Mouse (Mus musculus): Measurements from ENCODE around the gene Tjp3. TPM values are rescaled to one million over a fixed set of nuclear protein-coding genes. Genes with fewer than 3 reads are reported as not detected.

The Tjp3 gene
- polyA plus RNA-seq, 1 experiment from 2014 or later, result 4.7 TPM

- Histone ChIP-seq H3K36me3 (ENCODE audit: control insufficient read depth, insufficient read depth) (no peaks in the 10 kb centered on the region), H3K4me3 (ENCODE audit: low read length) (peak overlapping the region; percentile 91), H3K4me1 (ENCODE audit: control insufficient read depth, insufficient read depth, low read length) (peaks cover 48% of the 10 kb centered on the region), H3K9ac (ENCODE audit: low read length) (peak overlapping the region; percentile 87), H3K9me3 (replicated peaks; ENCODE audit: control insufficient read depth, low read length) (no peaks in the 10 kb centered on the region), H3K4me2 (ENCODE audit: low read depth, low read length) (peak overlapping the region; percentile 97), H3K27ac (ENCODE audit: low read length) (peak overlapping the region; percentile 80), H3K27me3 (ENCODE audit: control insufficient read depth, insufficient read depth, low read length) (peaks cover 7% of the 10 kb centered on the region)
- no peak for ATAC-seq (replicated peaks; ENCODE audit: extremely low read depth, insufficient read depth, low FRiP score)
- 3% methylated on average over 25 of the region's 25 CpGs for WGBS
Measured at GRCm38 (mm10) chr10:81293334-81294030, 2.1 kb upstream of the Tjp3 start.

GRCm38 (mm10) chr10:81292554-81293333 lies 1.4 kb upstream of the Tjp3 start, which contains the start of gene Pip5k1c:
Gene Pip5k1c, plus strand, starts transcription at chr10:81292963.
- WGBS, result under 1% methylated on average over 70 of the region's 80 CpGs
- H3K27ac ChIP-seq (ENCODE audit: low read length), result peak within 1 kb of the TSS; percentile 80

DNA sequence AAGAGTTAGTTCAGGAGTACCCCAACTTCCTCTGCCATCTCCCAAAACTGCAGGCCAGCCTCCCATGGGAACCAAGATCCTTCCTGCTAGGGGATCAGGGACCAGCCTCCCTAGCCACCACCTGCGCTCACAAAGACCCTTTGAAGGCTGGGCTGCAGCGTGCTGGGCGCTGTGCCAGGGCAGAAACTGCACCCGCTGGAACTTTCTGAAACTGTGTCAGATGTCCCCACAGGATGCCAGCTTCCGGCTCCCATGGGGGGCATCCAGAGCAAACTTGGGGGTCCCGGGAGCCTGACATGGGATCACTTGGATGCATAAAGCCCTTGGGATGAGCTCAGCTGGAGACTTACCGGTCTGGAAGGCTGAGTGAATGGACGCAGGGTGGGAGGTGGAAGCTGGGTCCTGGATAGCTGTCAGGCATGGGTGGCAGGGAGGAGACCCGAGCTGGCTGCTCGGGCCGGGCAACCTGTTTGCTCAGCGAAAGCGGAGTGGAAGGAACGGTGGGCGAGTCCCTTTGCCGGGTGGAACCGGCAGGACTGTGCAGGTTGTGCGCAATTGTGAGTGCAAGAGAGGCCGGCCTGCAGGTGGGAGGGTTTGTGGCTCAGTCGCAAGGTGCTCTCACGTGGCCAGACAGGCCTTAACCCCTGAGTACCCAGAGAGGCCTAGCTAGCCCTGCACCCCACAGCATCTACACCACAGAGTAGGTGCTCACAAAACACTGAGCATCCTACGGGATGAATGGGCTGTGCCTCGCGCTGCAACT lies 502 bp downstream of the Tjp3 start:
- ATAC-seq (replicated peaks; ENCODE audit: extremely low read depth, insufficient read depth, low FRiP score), result no peak
- WGBS, result 17% methylated on average over 24 of the region's 24 CpGs
- Histone ChIP-seq H3K4me1 (ENCODE audit: control insufficient read depth, insufficient read depth, low read length) (peaks cover 37% of the 10 kb centered on the region), H3K4me2 (ENCODE audit: low read depth, low read length) (peak overlapping the region; percentile 28; the same call in 1 of the 2 replicates), H3K9me3 (replicated peaks; ENCODE audit: control insufficient read depth, low read length) (no peaks in the 10 kb centered on the region), H3K27ac (ENCODE audit: low read length) (no peak overlapping the region), H3K9ac (ENCODE audit: low read length) (0 out of 2 replicates have a peak overlapping the region, but pooled peaks have one; percentile 30), H3K27me3 (ENCODE audit: control insufficient read depth, insufficient read depth, low read length) (peaks cover 10% of the 10 kb centered on the region), H3K4me3 (ENCODE audit: low read length) (peak overlapping the region; percentile 14; the same call in 1 of the 2 replicates), H3K36me3 (ENCODE audit: control insufficient read depth, insufficient read depth) (no peaks in the 10 kb centered on the region)

More at GRCm38 (mm10) chr10:81292554-81293333, 1.4 kb upstream of the Tjp3 start, which contains the start of gene Pip5k1c:
- ATAC-seq (replicated peaks; ENCODE audit: extremely low read depth, insufficient read depth, low FRiP score), result peak; percentile 93
- H3K27me3 ChIP-seq (ENCODE audit: control insufficient read depth, insufficient read depth, low read length), result peaks cover 10% of the 10 kb centered on the region
- peak within 1 kb of the TSS; percentile 91 for H3K4me3 ChIP-seq (ENCODE audit: low read length)
- no peaks in the 10 kb centered on the region for H3K9me3 ChIP-seq (replicated peaks; ENCODE audit: control insufficient read depth, low read length)
- H3K9ac ChIP-seq (ENCODE audit: low read length), result peak within 1 kb of the TSS; percentile 87
- no peaks in the 10 kb centered on the region for H3K36me3 ChIP-seq (ENCODE audit: control insufficient read depth, insufficient read depth)
- peak within 1 kb of the TSS; percentile 97 for H3K4me2 ChIP-seq (ENCODE audit: low read depth, low read length)
- peaks cover 40% of the 10 kb centered on the region for H3K4me1 ChIP-seq (ENCODE audit: control insufficient read depth, insufficient read depth, low read length)

- H3K9me3 ChIP-seq (replicated peaks; ENCODE audit: control insufficient read depth, low read length), result no peaks in the 10 kb centered on the region
- peaks cover 17% of the 10 kb centered on the region for H3K27me3 ChIP-seq (ENCODE audit: control insufficient read depth, insufficient read depth, low read length)
- H3K4me2 ChIP-seq (ENCODE audit: low read depth, low read length), result 0 out of 2 replicates have a peak overlapping the region, but pooled peaks have one; percentile 20
- H3K9ac ChIP-seq (ENCODE audit: low read length), result no peak overlapping the region
- no peak for ATAC-seq (replicated peaks; ENCODE audit: extremely low read depth, insufficient read depth, low FRiP score)
- H3K4me3 ChIP-seq (ENCODE audit: low read length), result no peak overlapping the region
- 56% methylated on average over 14 of the region's 14 CpGs for WGBS
- no peaks in the 10 kb centered on the region for H3K36me3 ChIP-seq (ENCODE audit: control insufficient read depth, insufficient read depth)
- H3K27ac ChIP-seq (ENCODE audit: low read length), result no peak overlapping the region
- H3K4me1 ChIP-seq (ENCODE audit: control insufficient read depth, insufficient read depth, low read length), result peaks cover 35% of the 10 kb centered on the region
Measured at GRCm38 (mm10) chr10:81289811-81290210, 1.6 kb downstream of the Tjp3 start.

- WGBS, result 4% methylated on average over 7 of the region's 7 CpGs
- Histone ChIP-seq H3K4me1 (ENCODE audit: control insufficient read depth, insufficient read depth, low read length) (peaks cover 29% of the 10 kb centered on the region), H3K4me3 (ENCODE audit: low read length) (no peak overlapping the region), H3K27ac (ENCODE audit: low read length) (no peak overlapping the region), H3K9me3 (replicated peaks; ENCODE audit: control insufficient read depth, low read length) (no peaks in the 10 kb centered on the region), H3K4me2 (ENCODE audit: low read depth, low read length) (peak overlapping the region; percentile 20; the same call in 1 of the 2 replicates), H3K9ac (ENCODE audit: low read length) (no peak overlapping the region), H3K27me3 (ENCODE audit: control insufficient read depth, insufficient read depth, low read length) (peaks cover 23% of the 10 kb centered on the region), H3K36me3 (ENCODE audit: control insufficient read depth, insufficient read depth) (no peaks in the 10 kb centered on the region)
- no peak for ATAC-seq (replicated peaks; ENCODE audit: extremely low read depth, insufficient read depth, low FRiP score)
Measured at GRCm38 (mm10) chr10:81289278-81289677, 2.1 kb downstream of the Tjp3 start.

GRCm38 (mm10) chr10:81288601-81289000 lies 2.8 kb downstream of the Tjp3 start:
- Histone ChIP-seq H3K4me2 (ENCODE audit: low read depth, low read length) (no peak overlapping the region), H3K36me3 (ENCODE audit: control insufficient read depth, insufficient read depth) (no peaks in the 10 kb centered on the region), H3K9me3 (replicated peaks; ENCODE audit: control insufficient read depth, low read length) (no peaks in the 10 kb centered on the region), H3K9ac (ENCODE audit: low read length) (no peak overlapping the region), H3K27ac (ENCODE audit: low read length) (no peak overlapping the region), H3K27me3 (ENCODE audit: control insufficient read depth, insufficient read depth, low read length) (peaks cover 29% of the 10 kb centered on the region), H3K4me1 (ENCODE audit: control insufficient read depth, insufficient read depth, low read length) (peaks cover 23% of the 10 kb centered on the region), H3K4me3 (ENCODE audit: low read length) (no peak overlapping the region)
- WGBS, result 29% methylated on average over 6 of the region's 6 CpGs
- ATAC-seq (replicated peaks; ENCODE audit: extremely low read depth, insufficient read depth, low FRiP score), result no peak

- 58% methylated on average over 8 of the region's 8 CpGs for WGBS
- Histone ChIP-seq H3K27me3 (ENCODE audit: control insufficient read depth, insufficient read depth, low read length) (peaks cover 33% of the 10 kb centered on the region), H3K36me3 (ENCODE audit: control insufficient read depth, insufficient read depth) (no peaks in the 10 kb centered on the region), H3K9ac (ENCODE audit: low read length) (no peak overlapping the region), H3K4me1 (ENCODE audit: control insufficient read depth, insufficient read depth, low read length) (peaks cover 21% of the 10 kb centered on the region), H3K9me3 (replicated peaks; ENCODE audit: control insufficient read depth, low read length) (no peaks in the 10 kb centered on the region), H3K4me2 (ENCODE audit: low read depth, low read length) (no peak overlapping the region), H3K27ac (ENCODE audit: low read length) (no peak overlapping the region), H3K4me3 (ENCODE audit: low read length) (no peak overlapping the region)
- no peak for ATAC-seq (replicated peaks; ENCODE audit: extremely low read depth, insufficient read depth, low FRiP score)
Measured at GRCm38 (mm10) chr10:81287513-81288157, 3.7 kb downstream of the Tjp3 start.

DNA sequence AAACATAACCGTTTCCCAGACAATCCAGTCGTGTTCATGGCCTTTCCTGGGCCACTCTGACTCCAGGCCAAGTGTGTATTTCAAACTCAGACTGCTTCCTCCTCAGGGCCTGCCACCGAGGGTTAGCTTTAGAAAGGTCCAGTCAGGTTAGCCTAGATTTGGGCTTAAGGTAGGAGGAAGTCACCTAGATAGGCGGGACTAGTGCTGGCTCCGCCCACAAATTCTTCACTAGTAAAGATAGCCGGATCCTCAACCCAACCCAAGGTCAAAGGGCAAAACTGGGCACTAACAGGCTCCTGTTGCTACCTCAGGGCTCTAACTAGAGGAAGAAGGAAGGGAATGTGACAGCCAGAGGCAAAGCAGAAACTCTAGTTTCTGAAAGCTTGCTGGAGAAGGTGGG lies 4.8 kb downstream of the Tjp3 start:
- H3K9me3 ChIP-seq (replicated peaks; ENCODE audit: control insufficient read depth, low read length), result no peaks in the 10 kb centered on the region
- peaks cover 33% of the 10 kb centered on the region for H3K27me3 ChIP-seq (ENCODE audit: control insufficient read depth, insufficient read depth, low read length)
- H3K9ac ChIP-seq (ENCODE audit: low read length), result no peak overlapping the region
- no peak for ATAC-seq (replicated peaks; ENCODE audit: extremely low read depth, insufficient read depth, low FRiP score)
- H3K27ac ChIP-seq (ENCODE audit: low read length), result no peak overlapping the region
- no peaks in the 10 kb centered on the region for H3K36me3 ChIP-seq (ENCODE audit: control insufficient read depth, insufficient read depth)
- peaks cover 19% of the 10 kb centered on the region for H3K4me1 ChIP-seq (ENCODE audit: control insufficient read depth, insufficient read depth, low read length)
- no peak overlapping the region for H3K4me2 ChIP-seq (ENCODE audit: low read depth, low read length)
- H3K4me3 ChIP-seq (ENCODE audit: low read length), result no peak overlapping the region
- 43% methylated on average over 6 of the region's 6 CpGs for WGBS

All from heart, embryonic 16.5 days (tissue).